In genomic region chr4:46489028-46489925, GRCm38 (mm10) we compare ENCODE assay signal across 1 mouse cellular context.
TF ChIP-seq lines count a peak whose summit lies in the region.

Gene Nans (plus strand): TSS chr4:46489248.

TF ChIP-seq in CH12.LX, 34 proteins besides CTCF, POLR2A, EP300 and RAD21 (continued from another document):
- no peak for TF ChIP-seq ZKSCAN1 (IDR thresholded peaks at IDR 0.05; ENCODE audit: borderline replicate concordance, low read depth, low read length)
- peak; percentile 82 for TF ChIP-seq ELF1 (IDR thresholded peaks at IDR 0.05; ENCODE audit: low read depth, low read length)
- TF ChIP-seq GABPA (IDR thresholded peaks at IDR 0.05; ENCODE audit: insufficient replicate concordance, low read depth, low read length) = no peak
- TF ChIP-seq USF1 (IDR thresholded peaks at IDR 0.05; ENCODE audit: low read depth, low read length) = no peak
- TF ChIP-seq SMC3 (IDR thresholded peaks at IDR 0.05; ENCODE audit: low read depth, low read length) = no peak
- 0 out of 2 replicates have a peak, but pooled peaks have one; percentile 51 for TF ChIP-seq CHD2 (IDR thresholded peaks at IDR 0.05; ENCODE audit: low read length)
- TF ChIP-seq HCFC1 (IDR thresholded peaks at IDR 0.05; ENCODE audit: low read depth, low read length) = peak; percentile 53; the same call in 1 of the 2 replicates
- peak; percentile 71 for TF ChIP-seq ZMIZ1 (IDR thresholded peaks at IDR 0.05; ENCODE audit: low read depth, low read length)
- TF ChIP-seq MYC (IDR thresholded peaks at IDR 0.05; ENCODE audit: low read depth, low read length) = no peak
- TF ChIP-seq MAFK (IDR thresholded peaks at IDR 0.05; ENCODE audit: insufficient replicate concordance, low read length) = no peak
